Mouse (Mus musculus): Measurements from ENCODE around the gene Nisch. TPM values are rescaled to one million over a fixed set of nuclear protein-coding genes. Genes with fewer than 3 reads are reported as not detected.

Gene Nisch
- total RNA-seq, 2 experiments from 2014 or later, result 375 to 386 TPM

Other genes with a start within 250 kb of the Nisch start
- gene Glt8d1, start 215.5 kb downstream of the Nisch start, total RNA-seq (2021), result 10 to 100 TPM; 39.5 to 42.1 TPM
- gene Spcs1, start 215.3 kb downstream of the Nisch start, total RNA-seq (2021), result 100 to 1,000 TPM; 165 to 185 TPM
- 10 to 100 TPM; 56.2 to 58.1 TPM for gene Pbrm1, start 197.8 kb downstream of the Nisch start, total RNA-seq (2021)
- gene Gnl3, start 197.8 kb downstream of the Nisch start, total RNA-seq (2021), result 10 to 100 TPM; 41.9 to 48.9 TPM
- gene Smim4, start 88.0 kb downstream of the Nisch start, total RNA-seq (2021), result 10 to 100 TPM; 20.4 to 28.4 TPM
- 1 to 10 TPM; 3.3 to 4.1 TPM for gene Nt5dc2, start 85.9 kb downstream of the Nisch start, total RNA-seq (2021)
- 10 to 100 TPM; 19.8 to 30.3 TPM for gene Stab1, start 48.3 kb downstream of the Nisch start, total RNA-seq (2021)
- gene Tnnc1, start 8.6 kb downstream of the Nisch start, total RNA-seq (2021), result 10 to 100 TPM; 65.9 to 79.1 TPM
- gene Sema3g, start 914 bp upstream of the Nisch start, total RNA-seq (2021), result 1 to 10 TPM; 4.9 to 5.5 TPM
- 1 to 10 TPM; 3.2 to 4.2 TPM for gene Phf7, start 34.4 kb upstream of the Nisch start, total RNA-seq (2021)
- 100 to 1,000 TPM; 138 to 146 TPM for gene Bap1, start 34.5 kb upstream of the Nisch start, total RNA-seq (2021)
- 1 to 10 TPM; 4.1 to 4.7 TPM for gene Dnah1, start 107.0 kb upstream of the Nisch start, total RNA-seq (2021)
- gene Capn7, start 119.7 kb upstream of the Nisch start, total RNA-seq (2021), result 10 to 100 TPM; 35.6 to 37.2 TPM
- 10 to 100 TPM; 56.7 to 65.8 TPM for gene Sh3bp5, start 219.1 kb upstream of the Nisch start, total RNA-seq (2021)